ENCODE assay signal across 8 mouse cellular contexts in genomic region chr2:109890068-109890467, GRCm38 (mm10). TPM values are rescaled to one million over a fixed set of nuclear protein-coding genes. Genes with fewer than 3 reads are reported as not detected.
DNase-seq lines count a peak whose midpoint lies in the region; ATAC-seq lines count a peak whose summit lies in the region.

No protein-coding gene starts in this region.

- WGBS in embryonic facial prominence, embryonic 15.5 days: 36% methylated on average over 4 of the region's 4 CpGs
- WGBS in liver, embryonic 11.5 days: 41% methylated on average over 4 of the region's 4 CpGs
- 28% methylated on average over 4 of the region's 4 CpGs for WGBS in stomach, embryonic 16.5 days

- peaks cover 9% of the 10 kb centered on the region for H3K36me3 ChIP-seq in embryonic facial prominence, embryonic 15.5 days
- H3K36me3 ChIP-seq in liver, embryonic 11.5 days (ENCODE audit: control insufficient read depth, insufficient read depth, low read length): no peaks in the 10 kb centered on the region; the same call in 1 of the 2 replicates
- H3K36me3 ChIP-seq in stomach, embryonic 16.5 days (ENCODE audit: control insufficient read depth, insufficient read depth, low read length): peaks cover 3% of the 10 kb centered on the region; the same call in 1 of the 2 replicates

- H3K9ac ChIP-seq in embryonic facial prominence, embryonic 15.5 days: peak overlapping the region; percentile 84; the same call in 1 of the 2 replicates
- peak overlapping the region; percentile 92; the same call in 1 of the 2 replicates for H3K9ac ChIP-seq in liver, embryonic 11.5 days (ENCODE audit: low read depth, low read length)
- H3K9ac ChIP-seq in stomach, embryonic 16.5 days (ENCODE audit: low read length): peak overlapping the region; percentile 98

- peaks cover 16% of the 10 kb centered on the region; the same call in 1 of the 2 replicates for H3K4me1 ChIP-seq in embryonic facial prominence, embryonic 15.5 days
- peaks cover 10% of the 10 kb centered on the region for H3K4me1 ChIP-seq in liver, embryonic 11.5 days (replicated peaks; ENCODE audit: control insufficient read depth, insufficient read depth, low read length)
- H3K4me1 ChIP-seq in stomach, embryonic 16.5 days (ENCODE audit: control insufficient read depth, insufficient read depth, low read length): peaks cover 10% of the 10 kb centered on the region

- no peak for ATAC-seq in embryonic facial prominence, embryonic 15.5 days (ENCODE audit: insufficient number of reproducible peaks, low FRiP score, low TSS enrichment, low read depth)
- no peak for ATAC-seq in liver, embryonic 11.5 days (replicated peaks; ENCODE audit: low FRiP score)
- no peak for ATAC-seq in stomach, embryonic 16.5 days (ENCODE audit: insufficient read depth, low FRiP score)

- H3K9me3 ChIP-seq in embryonic facial prominence, embryonic 15.5 days (replicated peaks): no peaks in the 10 kb centered on the region
- no peaks in the 10 kb centered on the region for H3K9me3 ChIP-seq in liver, embryonic 11.5 days (ENCODE audit: control insufficient read depth, low read length)
- no peaks in the 10 kb centered on the region for H3K9me3 ChIP-seq in stomach, embryonic 16.5 days (replicated peaks; ENCODE audit: control insufficient read depth, low read length)

- H3K27me3 ChIP-seq in embryonic facial prominence, embryonic 15.5 days: no peaks in the 10 kb centered on the region
- no peaks in the 10 kb centered on the region for H3K27me3 ChIP-seq in liver, embryonic 11.5 days (replicated peaks; ENCODE audit: control insufficient read depth, insufficient read depth, low read length)
- H3K27me3 ChIP-seq in stomach, embryonic 16.5 days (ENCODE audit: control insufficient read depth, insufficient read depth, low read length): no peaks in the 10 kb centered on the region

- H3K27ac ChIP-seq in embryonic facial prominence, embryonic 15.5 days (replicated peaks): peak overlapping the region; percentile 83; the same call in 1 of the 2 replicates
- no peak overlapping the region; the same call in 1 of the 2 replicates for H3K27ac ChIP-seq in liver, embryonic 11.5 days (ENCODE audit: low read depth, low read length)
- no peak overlapping the region for H3K27ac ChIP-seq in stomach, embryonic 16.5 days (ENCODE audit: low read length)

- H3K4me2 ChIP-seq in embryonic facial prominence, embryonic 15.5 days (replicated peaks): peak overlapping the region; percentile 49
- H3K4me2 ChIP-seq in liver, embryonic 11.5 days: peak overlapping the region; percentile 57
- H3K4me2 ChIP-seq in stomach, embryonic 16.5 days (ENCODE audit: low read depth, low read length): peak overlapping the region; percentile 49

- peak; percentile 19 for DNase-seq in embryo, embryonic 10.5 days (ENCODE audit: low spot score)
- no peak for DNase-seq in embryo, embryonic 10 days (ENCODE audit: low spot score)
- peak; percentile 29 for DNase-seq in 416B (ENCODE audit: low read depth)
- DNase-seq in liver, embryonic 11.5 days (ENCODE audit: low spot score): no peak
- no peak for DNase-seq in adrenal gland, postnatal 36 days
- no peak for DNase-seq in adrenal gland, postnatal 10 days

- peak overlapping the region; percentile 67 for H3K4me3 ChIP-seq in embryonic facial prominence, embryonic 15.5 days (replicated peaks)
- peak overlapping the region; percentile 85 for H3K4me3 ChIP-seq in liver, embryonic 11.5 days (ENCODE audit: low read depth, low read length)
- peak overlapping the region; percentile 99 for H3K4me3 ChIP-seq in stomach, embryonic 16.5 days (replicated peaks; ENCODE audit: low read length)

RNA-seq across cellular contexts. Expression of gene Lin7c, which starts 0.6 kb away (rescaled TPM):
- 57.4 and 64.4 TPM in 2 replicates for polyA plus RNA-seq in embryonic facial prominence, embryonic 15.5 days (2015; fragmentation: Nextera tagmentation; extraction: Ambion mirVana)
- polyA plus RNA-seq in liver, embryonic 11.5 days (2014; fragmentation: Nextera tagmentation; extraction: Ambion mirVana): 44.4 and 53.4 TPM in 2 replicates
- polyA plus RNA-seq in stomach, embryonic 16.5 days (2015; fragmentation: Nextera tagmentation; extraction: Ambion mirVana): 73.3 and 75.3 TPM in 2 replicates
- total RNA-seq in adrenal gland, postnatal 36 days (2021): 10 to 100 TPM; 93.3 to 93.8 TPM
- total RNA-seq in adrenal gland, postnatal 10 days (2021): 10 to 100 TPM; 64.5 to 70.1 TPM

RNA-seq across cellular contexts. Expression of gene Lgr4, which starts 27.4 kb away (rescaled TPM):
- polyA plus RNA-seq in embryonic facial prominence, embryonic 15.5 days (2015; fragmentation: Nextera tagmentation; extraction: Ambion mirVana): 20.7 and 23.3 TPM in 2 replicates
- 9.5 and 10.0 TPM in 2 replicates for polyA plus RNA-seq in liver, embryonic 11.5 days (2014; fragmentation: Nextera tagmentation; extraction: Ambion mirVana)
- 17.6 and 18.2 TPM in 2 replicates for polyA plus RNA-seq in stomach, embryonic 16.5 days (2015; fragmentation: Nextera tagmentation; extraction: Ambion mirVana)
- 100 to 1,000 TPM; 148 to 223 TPM for total RNA-seq in adrenal gland, postnatal 36 days (2021)
- total RNA-seq in adrenal gland, postnatal 10 days (2021): 10 to 100 TPM; 70.3 to 71.4 TPM

Comparison
In these comparisons a context has a peak if more than half of its experiments do, and no peak if none do; other contexts are left out.
1. DNase-seq: peak in embryo, embryonic 10.5 days (single experiment) and 416B (single experiment); none in embryo, embryonic 10 days (single experiment), liver, embryonic 11.5 days (single experiment), adrenal gland, postnatal 36 days (0 of 2) and adrenal gland, postnatal 10 days (single experiment).
2. Peak in every context shown above with its lines, with median percentiles within 50 percentile points of each other: H3K4me2 ChIP-seq, H3K4me3 ChIP-seq and H3K9ac ChIP-seq.